Mouse (Mus musculus) neural tube, embryonic 11.5 days (tissue): Measurements from ENCODE around the gene Gadd45g. TPM values are rescaled to one million over a fixed set of nuclear protein-coding genes. Genes with fewer than 3 reads are reported as not detected.

ENCODE experiments used
- ATAC-seq: fragments of 200-750 bp; cut with Nextera tagmentation; 2 replicates; pipeline ENCODE4 v1.8.0; 2017; ENCODE audit warnings: moderate number of reproducible peaks, mild to moderate bottlenecking, moderate TSS enrichment, moderate library complexity; ENCODE audit not compliant: insufficient read depth, low FRiP score, low TSS enrichment
- DNase-seq: peaks from one replicate; pipeline ENCODE4 v3.0.0-alpha.2; 2015; ENCODE audit warnings: low spot score
- H3K27ac ChIP-seq: fragments of 300-500 bp; sonication (generic); 2 replicates; pipeline ENCODE4 v1.5.1; 2014; ENCODE audit warnings: low read depth, mild to moderate bottlenecking, low read length
- H3K27me3 ChIP-seq: fragments of 300-500 bp; sonication (generic); 2 replicates; pipeline ENCODE4 v1.6.1; 2014; ENCODE audit warnings: mild to moderate bottlenecking, low read length, mixed read lengths; ENCODE audit not compliant: control insufficient read depth, insufficient read depth
- H3K36me3 ChIP-seq: fragments of 300-500 bp; sonication (generic); 2 replicates; pipeline ENCODE4 v1.6.1; 2014; ENCODE audit warnings: mild to moderate bottlenecking, low read length, moderate library complexity, mixed read lengths; ENCODE audit not compliant: control insufficient read depth, insufficient read depth
- H3K4me1 ChIP-seq: fragments of 300-500 bp; sonication (generic); 2 replicates; pipeline ENCODE4 v1.6.1; 2014; ENCODE audit warnings: low read length, mixed read lengths; ENCODE audit not compliant: control insufficient read depth, insufficient read depth
- H3K4me2 ChIP-seq: fragments of 300-500 bp; sonication (generic); 2 replicates; pipeline ENCODE4 v1.6.1; 2014; ENCODE audit warnings: low read depth, mild to moderate bottlenecking, moderate library complexity
- H3K4me3 ChIP-seq: fragments of 300-500 bp; sonication (generic); 2 replicates; pipeline ENCODE4 v1.5.1; 2014; ENCODE audit warnings: low read depth, low read length
- H3K9ac ChIP-seq: fragments of 300-500 bp; sonication (generic); 2 replicates; pipeline ENCODE4 v1.6.1; 2014; ENCODE audit warnings: mild to moderate bottlenecking, low read length
- H3K9me3 ChIP-seq: fragments of 300-500 bp; sonication (generic); 2 replicates; pipeline ENCODE4 v1.6.1; 2016; ENCODE audit warnings: low read length; ENCODE audit not compliant: control insufficient read depth
- WGBS: fragments of 180-500 bp; shearing (Covaris S2); extraction: QIAGEN DNeasy Blood & Tissue Kit; methylation state at CpG from one replicate; pipeline ENCODE4 v1.1.7; 2014; 5-methylcytosine and 5-hydroxymethylcytosine counted together
- polyA plus RNA-seq: library from polyadenylated mRNA; unstranded; fragments of >200 nt; fragmentation: Nextera tagmentation; extraction: Ambion mirVana; gene quantifications from 2 replicates; pipeline ENCODE4 v1.2.1, GENCODE M21; 2014

The Gadd45g gene
- polyA plus RNA-seq, 1 experiment from 2014 or later = 170 TPM

DNA sequence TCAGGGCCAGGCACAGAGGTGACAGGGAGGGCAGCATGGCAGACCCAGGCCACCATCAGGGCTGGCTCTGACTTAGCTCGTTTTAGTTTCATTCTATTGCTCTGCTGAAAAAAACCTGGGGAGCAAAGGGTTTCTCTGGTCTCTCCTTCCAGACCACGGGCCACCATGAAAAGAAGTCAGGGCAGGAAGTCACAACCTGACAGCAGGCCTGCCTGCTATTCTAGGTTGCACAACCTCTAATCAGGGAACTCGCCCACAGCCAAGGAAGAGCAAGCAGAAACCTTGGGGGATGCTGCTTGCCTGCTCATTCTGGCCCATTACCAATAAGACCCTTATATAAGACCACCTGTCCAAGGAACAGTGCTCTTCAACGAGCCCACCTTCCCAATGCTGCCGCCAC lies 9.1 kb downstream of the Gadd45g start:
- no peak overlapping the region for H3K9ac ChIP-seq
- H3K27me3 ChIP-seq = peaks cover 4% of the 10 kb centered on the region; the same call in 1 of the 2 replicates
- H3K9me3 ChIP-seq = no peaks in the 10 kb centered on the region
- no peak overlapping the region for H3K27ac ChIP-seq
- ATAC-seq (no peak), DNase-seq (no peak)
- 76% methylated on average over 5 of the region's 5 CpGs for WGBS
- H3K36me3 ChIP-seq = no peaks in the 10 kb centered on the region
- H3K4me2 ChIP-seq = no peak overlapping the region
- H3K4me1 ChIP-seq = peaks cover 3% of the 10 kb centered on the region; the same call in 1 of the 2 replicates
- no peak overlapping the region for H3K4me3 ChIP-seq

DNA sequence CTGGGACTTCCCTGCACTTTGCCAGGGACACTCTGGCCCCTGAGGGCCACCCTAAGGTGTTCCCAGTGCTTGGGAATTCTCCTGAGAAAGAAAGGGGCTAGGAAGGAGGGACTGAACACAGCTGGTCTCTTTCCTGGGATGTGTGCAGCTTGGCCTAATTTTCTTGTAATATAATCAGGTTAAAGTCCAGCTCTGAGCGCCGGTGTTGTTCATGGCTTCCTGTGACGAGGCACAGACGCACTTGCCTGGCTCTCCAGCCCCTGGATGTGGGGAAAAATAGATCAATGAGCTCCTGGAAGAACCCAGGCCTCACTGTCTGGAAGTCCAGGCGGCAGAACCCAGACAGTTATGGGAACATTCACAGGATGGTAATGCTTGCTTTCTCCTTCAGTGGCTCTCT lies 10.7 kb downstream of the Gadd45g start:
- Histone ChIP-seq H3K36me3 (no peaks in the 10 kb centered on the region), H3K4me3 (no peak overlapping the region), H3K4me1 (peaks cover 3% of the 10 kb centered on the region; the same call in 1 of the 2 replicates), H3K27me3 (no peaks in the 10 kb centered on the region; the same call in 1 of the 2 replicates), H3K9ac (no peak overlapping the region), H3K4me2 (no peak overlapping the region), H3K9me3 (no peaks in the 10 kb centered on the region), H3K27ac (no peak overlapping the region)
- DNase-seq = no peak
- ATAC-seq = no peak
- WGBS = 75% methylated on average over 5 of the region's 5 CpGs

DNA sequence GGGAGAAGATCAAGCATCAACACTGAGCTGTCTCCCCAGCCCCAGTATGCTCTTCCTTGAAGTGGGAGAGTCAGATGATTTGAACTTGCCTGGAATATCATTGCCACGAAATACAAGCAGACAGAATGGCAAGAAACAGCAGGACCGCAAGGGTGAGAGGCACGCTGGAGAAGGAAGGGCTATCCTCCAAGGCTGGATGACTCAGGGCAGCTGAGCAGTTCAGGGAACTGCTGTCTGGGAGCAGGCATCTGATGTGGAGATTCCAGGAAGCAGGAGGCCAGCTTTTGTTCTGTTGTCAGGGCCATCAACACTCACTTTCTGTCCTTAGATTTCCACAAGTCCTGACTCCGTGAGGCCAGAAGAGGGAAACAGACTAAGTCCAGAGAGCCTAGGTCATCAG lies 12.0 kb downstream of the Gadd45g start:
- Histone ChIP-seq H3K4me1 (no peaks in the 10 kb centered on the region), H3K9ac (no peak overlapping the region), H3K4me2 (no peak overlapping the region), H3K9me3 (no peaks in the 10 kb centered on the region), H3K36me3 (no peaks in the 10 kb centered on the region), H3K27ac (no peak overlapping the region), H3K4me3 (no peak overlapping the region), H3K27me3 (no peaks in the 10 kb centered on the region; the same call in 1 of the 2 replicates)
- DNase-seq (no peak), ATAC-seq (no peak)
- WGBS = 60% methylated on average over 4 of the region's 4 CpGs

DNA sequence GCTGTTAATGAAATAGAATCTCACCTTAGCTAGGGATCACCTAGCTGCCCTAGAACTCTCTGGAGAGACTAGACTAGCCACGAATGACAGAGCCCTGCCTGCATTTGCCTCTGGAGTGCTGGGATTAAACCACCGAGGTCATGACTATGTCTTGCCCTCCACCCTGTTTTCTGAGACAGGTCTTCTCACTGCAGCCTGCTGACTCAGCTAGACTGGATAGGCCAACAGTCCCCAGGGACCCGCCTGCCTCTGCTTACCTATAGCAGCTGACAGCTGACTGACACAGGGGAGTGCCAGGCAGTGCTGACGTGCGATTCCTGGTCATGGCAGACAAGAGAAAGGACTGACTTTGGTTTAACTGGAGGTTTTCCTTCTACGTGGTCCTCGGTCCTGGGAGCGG lies 12.7 kb downstream of the Gadd45g start:
- no peaks in the 10 kb centered on the region for H3K4me1 ChIP-seq
- H3K4me3 ChIP-seq = no peak overlapping the region
- no peak for ATAC-seq
- H3K27me3 ChIP-seq = no peaks in the 10 kb centered on the region
- no peak overlapping the region for H3K27ac ChIP-seq
- DNase-seq = no peak
- H3K36me3 ChIP-seq = no peaks in the 10 kb centered on the region
- H3K4me2 ChIP-seq = no peak overlapping the region
- H3K9me3 ChIP-seq = no peaks in the 10 kb centered on the region
- WGBS = 88% methylated on average over 8 of the region's 8 CpGs
- H3K9ac ChIP-seq = no peak overlapping the region

DNA sequence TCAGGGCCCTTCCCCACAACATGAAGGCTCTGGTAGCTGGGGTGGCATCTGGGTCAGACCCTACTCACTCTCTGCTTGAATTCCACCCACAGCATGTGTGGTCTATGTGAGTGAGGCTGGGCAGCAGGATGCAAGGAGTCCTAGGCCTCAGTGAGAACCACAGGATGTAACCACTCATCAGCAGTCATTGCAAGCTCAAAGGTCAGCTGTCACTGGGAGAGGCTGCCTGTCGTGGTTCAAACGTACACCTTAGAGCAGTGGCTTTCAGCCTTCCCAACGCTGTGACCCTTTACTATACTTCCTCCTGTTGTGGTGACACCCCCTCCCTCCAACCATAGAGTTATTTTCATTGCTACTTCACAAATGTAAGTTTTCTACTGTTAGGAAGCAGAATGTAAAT lies 13.3 kb downstream of the Gadd45g start:
- DNase-seq (no peak), ATAC-seq (no peak)
- Histone ChIP-seq H3K9ac (no peak overlapping the region), H3K36me3 (no peaks in the 10 kb centered on the region), H3K27me3 (no peaks in the 10 kb centered on the region), H3K4me3 (no peak overlapping the region), H3K4me1 (no peaks in the 10 kb centered on the region), H3K27ac (no peak overlapping the region), H3K9me3 (no peaks in the 10 kb centered on the region), H3K4me2 (no peak overlapping the region)
- WGBS = 71% methylated on average over 3 of the region's 3 CpGs

DNA sequence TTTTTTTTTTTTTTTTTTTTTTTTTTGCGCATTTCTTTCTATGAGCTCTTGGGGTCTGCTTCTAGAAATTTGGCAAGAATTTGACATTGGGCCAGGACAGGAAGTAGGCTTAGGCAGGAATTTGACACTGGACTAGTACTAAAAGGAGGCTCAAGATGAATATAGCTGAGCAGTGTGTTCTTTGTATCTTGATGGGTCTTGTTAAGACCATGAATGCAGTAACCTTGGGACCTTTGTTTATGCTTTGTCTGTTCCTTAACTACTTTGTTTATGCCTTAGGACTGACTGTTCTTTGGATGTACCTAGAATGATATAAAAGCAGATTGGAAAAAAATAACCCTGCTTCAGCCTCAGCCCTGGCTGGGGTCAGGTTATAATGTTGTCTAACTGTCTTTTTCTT lies 16.3 kb downstream of the Gadd45g start:
- Histone ChIP-seq H3K4me2 (no peak overlapping the region), H3K4me3 (no peak overlapping the region), H3K9ac (no peak overlapping the region), H3K27ac (no peak overlapping the region), H3K9me3 (no peaks in the 10 kb centered on the region), H3K4me1 (no peaks in the 10 kb centered on the region), H3K36me3 (no peaks in the 10 kb centered on the region), H3K27me3 (no peaks in the 10 kb centered on the region)
- 70% methylated on average over 1 of the region's 1 CpGs for WGBS
- ATAC-seq = no peak
- DNase-seq = no peak

DNA sequence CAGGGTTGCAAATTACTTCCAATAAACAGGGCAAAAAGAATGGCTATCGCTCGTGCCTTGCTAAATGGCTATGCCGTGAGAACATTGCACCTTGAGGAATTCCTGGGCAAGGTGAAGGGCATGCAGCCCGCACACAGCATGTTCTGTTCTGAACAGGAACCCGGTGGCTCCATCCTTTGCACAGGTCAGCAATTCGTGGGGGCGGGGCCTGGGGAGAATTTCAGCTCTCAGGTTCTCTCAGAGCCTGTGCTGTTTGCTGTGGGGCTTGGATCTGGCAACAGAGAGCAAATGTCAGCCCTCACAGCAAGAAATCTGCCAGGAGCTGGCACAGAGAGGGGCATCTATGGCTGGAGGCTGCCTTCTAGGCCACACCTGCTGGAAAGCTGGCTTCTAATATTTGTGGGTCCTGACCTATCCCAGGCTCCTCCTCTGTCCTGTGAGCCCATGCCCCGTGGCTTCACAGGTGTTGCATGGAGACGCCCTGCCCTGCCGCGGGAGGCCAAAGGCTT lies 19.7 kb downstream of the Gadd45g start:
- no peak for DNase-seq
- no peak overlapping the region for H3K4me3 ChIP-seq
- no peak overlapping the region for H3K9ac ChIP-seq
- H3K9me3 ChIP-seq = no peaks in the 10 kb centered on the region
- H3K36me3 ChIP-seq = no peaks in the 10 kb centered on the region
- no peak overlapping the region for H3K4me2 ChIP-seq
- ATAC-seq = no peak
- no peaks in the 10 kb centered on the region for H3K4me1 ChIP-seq
- H3K27ac ChIP-seq = no peak overlapping the region
- no peaks in the 10 kb centered on the region for H3K27me3 ChIP-seq
- WGBS = 70% methylated on average over 11 of the region's 11 CpGs

DNA sequence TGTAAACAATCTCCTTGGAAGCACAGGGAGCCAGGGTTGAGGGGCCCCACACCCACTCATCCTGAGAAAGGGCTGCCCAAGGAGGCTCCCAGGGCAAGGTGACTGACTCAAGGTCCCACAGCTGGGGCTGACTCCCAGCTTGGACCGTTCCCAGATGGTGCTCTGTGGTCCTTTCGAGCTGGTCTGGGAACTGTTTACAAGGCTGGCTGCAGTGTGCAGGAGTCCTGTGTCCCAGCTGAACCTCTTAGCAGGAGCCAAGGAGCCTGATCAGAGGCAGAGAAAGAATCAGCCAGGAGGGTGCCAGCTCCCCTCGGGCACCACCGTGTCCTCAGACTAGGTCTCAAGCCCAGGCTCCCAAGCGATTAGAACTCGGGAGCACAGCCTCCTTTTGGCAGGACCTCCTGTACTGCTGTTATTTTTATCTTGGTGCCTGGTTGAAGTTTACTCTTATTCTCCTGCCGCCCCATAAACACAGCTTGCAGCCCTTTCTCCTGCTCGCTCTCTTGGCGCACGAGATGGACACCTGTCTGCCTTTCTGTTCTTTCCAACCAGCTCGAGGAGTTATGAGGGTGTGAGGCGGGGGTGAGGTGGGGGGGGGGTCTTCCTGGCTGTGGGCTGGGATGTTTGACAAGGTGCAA lies 22.1 kb downstream of the Gadd45g start:
- H3K4me1 ChIP-seq = no peaks in the 10 kb centered on the region
- H3K27ac ChIP-seq = no peak overlapping the region
- ATAC-seq (no peak), DNase-seq (no peak)
- no peaks in the 10 kb centered on the region for H3K9me3 ChIP-seq
- H3K4me3 ChIP-seq = no peak overlapping the region
- no peak overlapping the region for H3K9ac ChIP-seq
- no peaks in the 10 kb centered on the region for H3K27me3 ChIP-seq
- no peaks in the 10 kb centered on the region for H3K36me3 ChIP-seq
- WGBS = 56% methylated on average over 12 of the region's 12 CpGs
- no peak overlapping the region for H3K4me2 ChIP-seq

DNA sequence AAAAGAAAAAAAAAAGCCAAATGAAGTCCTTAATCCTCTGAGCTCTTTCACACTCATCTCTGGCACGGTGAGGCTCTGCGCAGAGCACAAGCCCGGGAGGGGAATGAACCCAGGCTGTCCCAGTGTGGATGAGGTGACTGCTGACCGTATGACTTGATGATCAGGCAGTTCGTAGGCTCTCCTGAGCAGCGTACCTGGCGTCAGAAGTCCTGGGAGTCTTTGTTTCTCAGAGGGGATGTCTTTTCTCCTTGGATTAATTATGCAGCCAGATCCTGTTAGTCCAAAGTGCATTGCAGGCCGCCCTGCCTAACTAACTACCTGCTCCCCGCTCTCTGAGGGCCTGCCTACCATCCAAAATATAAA lies 22.6 kb downstream of the Gadd45g start:
- H3K4me2 ChIP-seq = no peak overlapping the region
- H3K4me3 ChIP-seq = no peak overlapping the region
- no peaks in the 10 kb centered on the region for H3K36me3 ChIP-seq
- no peak overlapping the region for H3K27ac ChIP-seq
- H3K9me3 ChIP-seq = no peaks in the 10 kb centered on the region
- DNase-seq (no peak), ATAC-seq (no peak)
- no peaks in the 10 kb centered on the region for H3K4me1 ChIP-seq
- 81% methylated on average over 9 of the region's 9 CpGs for WGBS
- no peaks in the 10 kb centered on the region for H3K27me3 ChIP-seq
- no peak overlapping the region for H3K9ac ChIP-seq
